ENCODE assay signal across 19 mouse cellular contexts in genomic region chr11:107327326-107327725, GRCm38 (mm10).
DNase-seq lines count a peak whose midpoint lies in the region; TF ChIP-seq lines count a peak whose summit lies in the region.
"Had no signal": no experiment of that assay in that cellular context is flagged by ENCODE, and none has a peak within 500 bp of the region (broad histone marks: within the 10 kb centered on the region; RNA-seq: fewer than 3 reads in every experiment).

No protein-coding gene starts in this region.

- H3K36me3 ChIP-seq in liver, adult 2 months (ENCODE audit: control insufficient read depth, insufficient read depth, low read length): no peaks in the 10 kb centered on the region
- H3K36me3 ChIP-seq: forebrain, embryonic 15.5 days; heart, embryonic 13.5 days; neural tube, embryonic 13.5 days had no signal

- WGBS in liver, adult 2 months: 59% methylated on average over 10 of the region's 10 CpGs

- H3K27me3 ChIP-seq in liver, adult 2 months (ENCODE audit: control insufficient read depth, insufficient read depth, low read length): no peaks in the 10 kb centered on the region
- H3K27me3 ChIP-seq: CH12.LX; embryonic facial prominence, embryonic 13.5 days; forebrain, embryonic 15.5 days; heart, embryonic 13.5 days; kidney, embryonic 15.5 days; limb, embryonic 12.5 days; neural tube, embryonic 13.5 days had no signal

- TF ChIP-seq CTCF in gastrocnemius, adult 2 months (IDR thresholded peaks at IDR 0.05): no peak
- TF ChIP-seq CTCF in liver, adult 2 months (IDR thresholded peaks at IDR 0.05; ENCODE audit: low read depth, low read length): no peak

- no peak overlapping the region for H3K9ac ChIP-seq in liver, adult 2 months (ENCODE audit: low read depth, low read length)
- H3K9ac ChIP-seq: embryonic facial prominence, embryonic 13.5 days; forebrain, embryonic 15.5 days; heart, embryonic 13.5 days; kidney, embryonic 15.5 days; limb, embryonic 12.5 days; neural tube, embryonic 13.5 days had no signal

- H3K4me1 ChIP-seq in liver, adult 2 months (ENCODE audit: control insufficient read depth, insufficient read depth, low read length): no peaks in the 10 kb centered on the region
- H3K4me1 ChIP-seq in brown adipose tissue, adult 24 weeks (ENCODE audit: control insufficient read depth, insufficient read depth, insufficient read length, low read length): peaks cover 17% of the 10 kb centered on the region
- H3K4me1 ChIP-seq: embryonic facial prominence, embryonic 13.5 days; limb, embryonic 12.5 days had no signal

- H3K27ac ChIP-seq in gastrocnemius, adult 2 months: peak overlapping the region; percentile 85
- H3K27ac ChIP-seq in liver, adult 2 months (replicated peaks; ENCODE audit: insufficient read depth, low read depth, low read length): no peak overlapping the region
- peak overlapping the region; percentile 53; the same call in 1 of the 2 replicates for H3K27ac ChIP-seq in brown adipose tissue, adult 24 weeks (replicated peaks; ENCODE audit: low read depth, low read length)
- H3K27ac ChIP-seq: embryonic facial prominence, embryonic 13.5 days; forebrain, embryonic 15.5 days; heart, embryonic 13.5 days; kidney, embryonic 15.5 days; limb, embryonic 12.5 days; neural tube, embryonic 13.5 days had no signal

- no peak for TF ChIP-seq POLR2A in liver, adult 2 months (IDR thresholded peaks at IDR 0.05; ENCODE audit: extremely low read depth, insufficient read depth, low read length)

- H3K4me3 ChIP-seq in gastrocnemius, adult 2 months: no peak overlapping the region; the same call in 1 of the 2 replicates
- no peak overlapping the region for H3K4me3 ChIP-seq in liver, adult 2 months (ENCODE audit: insufficient read depth, low read depth, low read length)
- no peak overlapping the region for H3K4me3 ChIP-seq in brown adipose tissue, adult 24 weeks (ENCODE audit: insufficient read depth, low read depth, low read length)
- H3K4me3 ChIP-seq: embryonic facial prominence, embryonic 13.5 days; forebrain, embryonic 15.5 days; heart, embryonic 13.5 days; kidney, embryonic 15.5 days; limb, embryonic 12.5 days; neural tube, embryonic 13.5 days had no signal

- intact Hi-C loops in gastrocnemius, adult 2 months (cut with DNase I): no loop called here
- intact Hi-C loops in gastrocnemius, postnatal 36 days (cut with DNase I): no loop called here

- DNase-seq in gastrocnemius, adult 2 months: peak; percentile 65
- DNase-seq in gastrocnemius, postnatal 36 days: no peak
- peak; percentile 46 for DNase-seq in liver, adult 2 months (ENCODE audit: extremely low read depth, low read depth, low spot score)
- no peak for DNase-seq in liver
- peak; percentile 52 for DNase-seq in retina, embryonic 14.5 days (ENCODE audit: low spot score)
- no peak for DNase-seq in thymus, postnatal 36 days
- DNase-seq: cerebellum, adult 9-11 months; lung, adult 2 months; lung, postnatal 36 days; right cerebral cortex, postnatal 14 days; thymus, postnatal 4 days had no signal

- H3K79me2 ChIP-seq in liver, adult 2 months (ENCODE audit: control insufficient read depth, insufficient read depth, low read length): peaks cover 3% of the 10 kb centered on the region; the same call in 1 of the 2 replicates

Comparison
In these comparisons a context has a peak if more than half of its experiments do, and no peak if none do; other contexts are left out.
1. DNase-seq: peak in gastrocnemius, adult 2 months (single experiment), liver, adult 2 months (single experiment) and retina, embryonic 14.5 days (single experiment); none in gastrocnemius, postnatal 36 days (0 of 2), liver (single experiment) and thymus, postnatal 36 days (0 of 2).